Mouse (Mus musculus) small intestine, adult 2 months (tissue): ENCODE measurements around the gene Adgrg1.

Experiments used
- CTCF ChIP-seq: fragments of 200-500 bp; IDR thresholded peaks from 2 replicates; pipeline ENCODE4 v1.5.1; 2012; ENCODE audit warnings: low read depth, mild to moderate bottlenecking, control low read depth, inconsistent platforms, low read length, moderate library complexity, mixed read lengths; ENCODE audit not compliant: insufficient replicate concordance, insufficient read length; ENCODE audit errors: extremely low read depth
- POLR2A ChIP-seq: fragments of 200-500 bp; IDR thresholded peaks from 2 replicates; pipeline ENCODE4 v1.6.1; 2012; ENCODE audit warnings: low read depth, mild to moderate bottlenecking, control low read depth, inconsistent platforms, low read length, moderate library complexity

DNA sequence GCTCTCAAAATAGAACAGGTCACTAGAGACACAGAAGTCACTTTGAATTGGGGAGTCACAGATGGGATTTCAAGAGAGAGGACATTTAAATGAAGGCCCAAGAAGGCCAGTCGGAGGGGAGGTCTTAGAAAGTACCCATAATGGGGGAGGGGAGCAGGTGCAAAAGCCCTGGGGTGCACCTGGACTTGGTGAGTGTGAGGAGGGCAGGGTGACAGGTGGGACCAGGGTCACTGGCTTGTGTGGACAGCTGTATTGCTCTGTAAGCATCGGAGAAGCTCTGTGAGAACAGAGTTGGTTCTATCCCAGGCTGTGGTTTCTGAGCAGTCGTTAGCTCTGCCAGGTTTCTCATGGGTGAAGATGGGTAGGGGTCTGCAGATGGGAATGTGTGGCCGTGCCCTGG, 17.5 kb downstream of the Adgrg1 start:
- no peak for TF ChIP-seq POLR2A
- TF ChIP-seq CTCF = no peak
